Mouse (Mus musculus): ENCODE data around the gene Dcun1d5.
"Not testable (repeated sequence)": the region's sequence is repeated elsewhere in the genome, so short reads cannot be mapped to it uniquely, and the experiment has no call there.

Gene Dcun1d5

DNA sequence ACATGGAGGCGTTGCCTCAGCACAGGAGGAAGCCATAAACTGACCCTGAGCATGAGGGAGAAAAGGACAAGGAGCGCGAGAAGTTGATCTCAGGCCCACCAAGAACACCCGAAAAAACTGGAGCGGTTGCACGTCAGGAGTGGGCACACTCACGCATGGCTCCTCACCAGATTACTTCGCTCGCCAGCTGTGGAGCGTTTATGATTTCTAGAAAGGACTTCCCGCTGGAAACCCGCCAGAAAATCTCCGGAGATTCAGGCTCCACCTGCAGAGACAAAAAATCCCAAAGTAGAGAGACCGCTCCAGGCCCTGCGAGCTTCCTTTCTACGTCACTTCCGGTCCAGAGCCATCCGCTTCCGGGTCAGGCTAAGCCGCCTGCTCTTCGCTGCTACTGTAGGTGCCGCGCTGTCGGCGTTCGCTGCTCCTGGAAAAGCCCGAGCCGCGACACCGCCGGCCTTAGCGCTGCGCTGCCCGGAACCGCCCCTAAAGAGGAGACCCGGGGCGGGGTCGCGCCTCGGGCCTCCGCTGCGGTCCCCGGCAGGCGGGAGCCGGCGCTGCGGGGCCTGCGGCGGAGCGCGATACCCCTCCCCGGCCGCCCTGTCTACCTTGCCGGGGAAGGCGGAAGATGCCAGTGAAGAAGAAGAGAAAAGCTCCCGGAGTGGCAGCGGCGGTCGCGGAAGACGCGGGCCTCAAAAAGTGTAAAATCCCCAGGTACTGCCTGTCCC, at the start of gene Dcun1d5, which contains the start of gene Dync2h1:
Gene Dcun1d5, plus strand, starts transcription at position 349 of the 725 bp plus-strand sequence.
Gene Dync2h1, minus strand, starts transcription at position 275 of the 725 bp plus-strand sequence.
- DNase-seq (ENCODE audit: low spot score in 2 of 2), result peak; percentile 93 to 95

DNA sequence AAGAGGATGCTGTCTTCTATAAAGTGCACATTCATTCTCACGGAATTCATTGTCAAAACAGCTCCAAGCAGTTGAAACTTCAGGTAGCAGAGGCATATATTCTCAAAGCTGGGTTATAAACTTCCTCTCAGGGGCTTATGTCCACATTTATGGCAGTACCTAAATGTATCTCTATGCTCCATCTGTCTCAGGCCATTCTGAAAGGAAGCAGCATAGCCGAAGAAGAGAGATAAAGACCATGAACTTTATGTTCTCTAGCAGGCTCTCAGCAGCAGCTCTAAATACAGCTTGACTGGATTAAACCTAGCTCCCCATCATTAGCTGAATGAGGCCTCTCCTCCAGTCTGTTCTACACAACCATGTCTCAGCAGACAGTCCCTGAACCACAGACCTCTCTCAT, 29.9 kb upstream of the Dcun1d5 start:
- no peak for DNase-seq (ENCODE audit: low spot score in 2 of 2)

DNA sequence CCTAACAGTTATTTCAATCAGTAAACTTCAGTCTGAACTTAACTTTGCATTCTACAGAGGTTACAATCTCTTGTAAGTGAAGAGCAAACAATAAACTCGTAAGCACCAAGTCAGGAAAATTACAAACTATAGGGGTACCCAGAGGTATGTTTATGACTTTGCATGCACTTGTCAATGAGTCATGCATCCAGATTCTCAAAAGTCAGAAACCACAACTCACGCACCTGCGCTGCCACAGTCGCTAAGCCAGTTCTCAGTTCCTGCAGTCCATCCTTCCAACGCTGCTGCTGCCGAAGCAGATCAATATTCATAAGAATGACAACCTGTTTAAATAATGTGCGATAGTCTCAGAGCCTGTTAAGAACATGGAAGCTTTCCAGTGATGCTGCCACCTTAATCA, 25.7 kb upstream of the Dcun1d5 start:
- DNase-seq (ENCODE audit: low spot score in 2 of 2), result no peak

DNA sequence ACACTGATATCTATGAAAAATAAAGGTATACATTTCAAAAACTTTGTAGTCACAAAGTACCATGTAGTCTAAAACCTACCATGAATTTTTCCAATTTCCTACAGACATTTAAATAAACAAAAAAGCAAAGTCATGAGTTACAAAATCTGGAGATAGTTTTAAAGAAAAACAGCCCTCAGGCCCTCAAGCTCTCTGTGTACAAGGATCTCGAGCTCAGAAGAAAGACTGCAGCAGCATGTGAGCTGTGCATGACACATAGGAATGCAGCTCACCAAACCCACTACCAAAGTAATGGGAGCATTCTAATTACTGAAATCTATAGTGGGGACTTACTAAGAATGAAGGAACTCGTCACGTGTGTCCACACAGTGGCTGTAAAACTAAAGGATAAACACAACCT, 24.6 kb upstream of the Dcun1d5 start:
- DNase-seq (ENCODE audit: low spot score in 2 of 2), result no peak

DNA sequence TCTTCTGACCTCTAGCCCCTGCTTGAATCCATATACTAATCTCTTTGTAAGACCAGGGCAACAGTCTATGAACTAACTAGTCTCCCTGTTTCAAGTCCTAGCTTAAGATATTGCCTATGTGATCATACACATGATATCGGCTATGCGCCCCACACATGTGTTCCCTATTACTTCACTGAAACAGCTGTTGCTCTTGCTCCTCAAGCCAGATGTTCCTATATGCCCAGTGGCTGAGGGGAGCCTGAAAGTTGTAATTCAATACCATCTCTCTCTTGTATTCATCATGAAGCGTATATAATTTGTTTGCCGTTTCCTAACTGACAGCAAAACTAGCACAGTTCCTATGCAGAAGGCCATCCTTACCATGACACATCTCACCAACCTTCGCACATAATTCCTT, 23.6 kb upstream of the Dcun1d5 start:
- DNase-seq (ENCODE audit: low spot score in 2 of 2), result no peak

DNA sequence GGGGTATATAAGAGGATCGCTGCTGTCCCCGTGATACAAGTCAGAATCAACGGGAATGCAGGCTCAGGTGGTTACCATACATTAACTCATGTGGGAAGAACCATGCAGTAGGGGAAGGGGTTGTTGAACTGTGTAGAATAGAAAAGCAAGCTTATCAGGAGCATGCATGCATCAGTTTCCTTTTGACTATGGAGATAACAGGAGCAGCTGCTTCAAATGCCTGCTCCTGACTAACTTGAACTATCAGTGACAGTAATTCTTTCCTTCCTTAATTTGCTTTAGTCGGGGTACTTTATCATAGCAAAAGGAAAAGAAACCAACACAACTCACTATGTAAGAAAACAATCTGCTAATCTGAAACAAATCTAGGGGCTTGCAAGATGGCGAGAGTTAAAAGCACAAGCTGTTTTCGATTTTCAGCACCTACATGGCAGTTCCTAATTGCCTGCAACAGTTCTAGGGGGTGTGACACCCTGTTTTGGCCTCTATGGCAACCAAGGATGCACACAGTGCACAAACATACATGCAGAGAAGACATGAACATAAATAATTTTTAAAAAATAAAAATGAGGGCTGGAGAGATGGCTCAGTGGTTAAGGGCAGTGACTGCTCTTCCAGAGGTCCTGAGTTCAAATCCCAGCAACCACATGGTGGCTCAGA, 16.9 kb upstream of the Dcun1d5 start:
- DNase-seq (ENCODE audit: low spot score in 2 of 2), result no peak

DNA sequence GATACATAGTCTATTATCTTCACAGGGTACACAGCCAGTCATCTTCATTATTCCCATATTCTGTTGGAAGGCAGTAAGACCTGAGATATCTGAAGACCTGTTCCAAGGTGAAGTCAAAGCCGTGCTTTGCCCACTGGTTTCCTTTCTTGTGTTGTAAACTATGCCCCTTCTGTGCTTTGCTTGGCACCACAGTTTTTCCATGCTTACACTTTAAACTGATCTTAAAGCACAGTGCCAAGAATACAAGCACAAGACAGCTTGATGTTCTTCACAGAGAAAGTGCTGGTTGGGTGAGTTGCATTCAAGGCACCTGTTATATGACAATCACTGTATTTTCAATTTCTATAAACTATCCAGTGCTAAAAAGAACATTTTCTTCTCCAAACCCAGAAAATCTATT, 10.6 kb upstream of the Dcun1d5 start:
- DNase-seq (ENCODE audit: low spot score in 2 of 2), result no peak

DNA sequence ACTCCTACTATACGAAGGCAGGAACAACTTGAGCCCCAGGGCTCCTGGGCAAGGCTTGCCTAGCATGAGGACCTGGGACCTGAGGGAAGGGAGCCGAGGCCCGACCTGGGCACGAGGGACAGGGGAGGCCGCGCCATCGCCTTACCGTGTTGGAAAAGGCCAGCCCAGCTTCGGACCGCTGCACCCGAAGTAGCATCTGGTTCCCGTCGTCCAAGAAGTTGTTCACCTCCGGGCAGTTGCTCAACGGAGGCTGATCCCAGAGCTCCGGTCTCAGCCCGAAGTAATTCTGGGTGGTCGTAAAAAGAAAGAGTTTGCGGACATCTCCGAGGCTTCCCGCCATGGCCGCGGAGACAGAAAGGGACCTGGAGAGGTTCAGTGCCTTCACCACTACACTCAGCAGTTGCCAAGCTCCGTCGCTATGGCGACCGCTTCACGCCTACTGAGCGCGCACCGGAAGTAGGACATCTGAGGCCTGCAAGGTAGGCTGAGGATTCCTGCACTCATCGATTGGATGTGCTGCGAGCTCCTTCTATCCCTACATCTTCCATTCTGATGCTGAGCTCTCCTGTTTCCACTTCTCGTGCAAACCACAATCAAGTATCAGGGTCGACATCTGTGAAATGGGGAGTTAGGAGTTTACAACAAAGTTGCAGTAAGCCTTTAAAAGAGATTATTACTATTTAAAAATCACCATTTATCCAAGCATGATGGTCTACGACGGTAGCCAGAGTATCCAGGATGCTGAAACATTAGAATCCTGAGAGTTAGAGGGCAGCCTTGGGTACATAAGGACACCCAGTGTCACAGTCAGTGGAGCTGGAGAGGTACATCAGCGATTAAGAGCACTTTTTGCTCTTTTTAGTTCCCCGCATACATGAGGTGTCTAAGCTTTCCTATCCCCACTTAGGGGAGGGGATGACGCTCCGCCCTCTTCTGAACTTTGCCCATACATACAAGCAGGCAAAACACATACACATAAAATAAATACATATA, 7.4 kb upstream of the Dcun1d5 start:
- DNase-seq (ENCODE audit: low spot score in 2 of 2), result peak; percentile 91 to 96

DNA sequence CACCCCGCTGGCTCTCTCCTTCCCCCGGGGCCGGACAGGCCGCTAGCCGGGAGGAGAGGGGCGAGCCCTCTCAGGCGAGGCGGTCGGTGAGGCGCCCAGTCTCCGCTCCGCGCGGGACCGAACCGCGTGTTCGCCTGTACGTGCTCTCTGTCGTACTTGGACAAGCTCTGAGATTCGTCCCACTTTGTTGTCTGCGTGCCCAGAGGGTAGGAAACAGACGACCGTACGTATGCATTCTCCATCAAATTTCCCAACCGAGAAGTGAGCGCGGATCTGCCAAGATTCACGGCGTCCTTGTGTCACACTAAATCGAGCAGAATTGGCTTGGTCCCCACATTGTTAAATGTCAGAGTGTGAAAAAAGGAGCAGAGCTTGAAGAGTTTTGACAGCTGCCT, 574 bp downstream of the Dcun1d5 start:
- peak in 1 of 2 experiments; percentile 34 for DNase-seq (ENCODE audit: low spot score in 2 of 2)

DNA sequence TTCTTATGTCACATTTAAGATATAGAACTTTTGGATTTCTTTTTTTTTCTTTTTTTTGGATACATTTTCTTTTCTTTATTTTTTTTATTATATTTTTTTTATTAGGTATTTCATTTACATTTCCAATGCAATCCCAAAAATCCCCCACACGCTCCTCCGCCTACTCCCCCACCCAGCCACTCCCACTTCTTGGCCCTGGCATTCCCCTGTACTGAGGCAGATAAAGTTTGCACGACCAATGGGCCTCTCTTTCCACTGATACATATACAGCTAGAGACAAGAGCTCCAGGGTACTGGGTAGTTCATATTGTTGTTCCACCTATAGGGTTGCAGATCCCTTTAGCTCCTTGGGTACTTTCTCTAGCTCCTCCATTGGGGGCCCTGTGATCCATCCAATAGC, 6.4 kb downstream of the Dcun1d5 start:
- DNase-seq (ENCODE audit: low spot score in 2 of 2), result not testable (repeated sequence)

DNA sequence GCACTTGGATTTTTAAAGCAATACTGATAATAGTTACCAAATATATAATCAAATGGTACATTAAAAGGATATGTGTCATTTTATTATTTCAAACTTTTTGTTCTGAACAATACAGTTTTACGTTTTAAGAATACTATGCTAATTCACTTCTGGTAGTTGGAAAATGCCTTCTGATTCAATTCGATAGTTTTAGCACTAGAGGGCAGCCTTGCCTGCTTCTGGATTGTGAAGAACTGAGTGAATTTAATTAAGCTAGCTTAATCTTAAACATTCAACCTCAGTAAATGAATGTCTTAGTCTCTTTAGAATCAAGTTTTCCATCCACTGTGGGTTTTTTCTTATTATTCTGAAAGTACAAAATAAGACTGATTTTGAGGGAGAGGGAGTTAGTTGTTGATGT, 31.9 kb downstream of the Dcun1d5 start:
- peak in 1 of 2 experiments; percentile 14 for DNase-seq (ENCODE audit: low spot score in 2 of 2)

DNA sequence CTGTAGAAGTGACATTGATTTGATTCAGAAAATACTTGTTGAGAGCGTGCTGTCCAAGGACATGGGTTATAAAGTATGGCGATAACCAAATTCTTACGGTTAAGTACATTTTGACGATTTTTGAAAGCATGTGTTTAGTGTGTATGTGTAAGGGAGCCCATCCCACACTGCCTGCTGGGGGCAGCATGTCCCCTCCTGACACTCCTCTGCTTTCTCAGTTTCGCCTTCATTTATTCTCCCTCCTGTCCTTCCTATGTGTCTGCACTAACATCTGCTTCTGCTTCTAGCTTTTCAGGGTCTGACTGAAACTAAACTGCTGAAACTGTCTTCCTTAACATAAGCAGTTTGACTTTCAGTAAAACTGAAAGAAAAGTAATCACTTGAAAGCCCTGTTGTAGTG, 36.7 kb downstream of the Dcun1d5 start:
- no peak for DNase-seq (ENCODE audit: low spot score in 2 of 2)

DNA sequence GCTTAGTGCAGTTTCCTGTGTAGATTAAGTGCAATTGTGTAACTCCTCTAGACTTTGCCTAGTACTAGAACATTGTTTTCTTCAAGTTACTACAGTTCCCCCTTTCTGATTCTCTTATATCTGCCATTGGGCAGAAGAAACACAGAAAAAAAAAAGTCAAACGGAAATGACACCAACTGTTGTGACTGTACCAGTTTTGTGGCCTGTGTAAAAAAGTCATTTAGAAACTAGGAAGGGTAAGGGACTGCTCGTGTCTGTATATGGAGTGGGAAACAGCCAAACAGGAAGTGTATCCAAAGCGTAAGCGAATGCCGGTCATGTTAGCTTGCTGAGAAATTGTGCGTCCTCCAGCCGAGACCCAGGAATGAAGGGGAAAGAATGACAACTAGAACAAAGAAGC, 37.1 kb downstream of the Dcun1d5 start:
- no peak for DNase-seq (ENCODE audit: low spot score in 2 of 2)

DNA sequence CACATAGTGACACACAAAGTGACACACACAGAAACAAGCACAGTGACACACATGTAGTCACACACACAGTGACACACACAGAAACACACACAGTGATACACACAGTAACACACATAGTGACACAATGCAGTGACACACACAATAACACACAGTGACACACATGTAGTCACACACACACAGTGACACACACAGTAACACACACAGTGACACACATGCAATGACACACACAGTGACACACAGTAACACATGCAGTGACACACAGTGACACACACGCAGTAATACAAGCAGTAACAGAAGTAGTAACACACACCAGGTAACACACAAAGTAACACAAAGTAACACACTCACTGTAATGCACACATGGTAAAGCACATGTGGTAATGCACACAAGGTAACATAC, 54.3 kb downstream of the Dcun1d5 start:
- DNase-seq (ENCODE audit: low spot score in 2 of 2), result no peak

DNA sequence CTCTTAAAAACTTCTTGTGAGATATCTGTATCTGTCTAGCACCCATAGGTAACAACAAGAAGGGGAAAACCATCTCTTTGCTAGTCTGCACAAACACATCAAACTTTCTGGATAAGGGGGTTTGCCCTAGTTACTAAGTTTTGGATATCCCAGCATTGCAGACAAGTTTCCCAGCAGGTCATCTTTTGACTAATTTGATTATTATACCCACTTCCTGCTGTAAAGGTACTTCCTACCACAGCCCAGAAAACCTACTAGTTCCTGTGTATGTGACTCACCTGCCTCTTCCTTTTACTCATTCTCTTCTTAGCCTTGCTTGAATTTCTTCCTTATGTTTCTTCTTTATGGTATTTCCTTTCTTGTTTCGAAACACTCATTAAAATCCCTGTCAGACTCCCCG, 55.6 kb downstream of the Dcun1d5 start:
- DNase-seq (ENCODE audit: low spot score in 2 of 2), result no peak

DNA sequence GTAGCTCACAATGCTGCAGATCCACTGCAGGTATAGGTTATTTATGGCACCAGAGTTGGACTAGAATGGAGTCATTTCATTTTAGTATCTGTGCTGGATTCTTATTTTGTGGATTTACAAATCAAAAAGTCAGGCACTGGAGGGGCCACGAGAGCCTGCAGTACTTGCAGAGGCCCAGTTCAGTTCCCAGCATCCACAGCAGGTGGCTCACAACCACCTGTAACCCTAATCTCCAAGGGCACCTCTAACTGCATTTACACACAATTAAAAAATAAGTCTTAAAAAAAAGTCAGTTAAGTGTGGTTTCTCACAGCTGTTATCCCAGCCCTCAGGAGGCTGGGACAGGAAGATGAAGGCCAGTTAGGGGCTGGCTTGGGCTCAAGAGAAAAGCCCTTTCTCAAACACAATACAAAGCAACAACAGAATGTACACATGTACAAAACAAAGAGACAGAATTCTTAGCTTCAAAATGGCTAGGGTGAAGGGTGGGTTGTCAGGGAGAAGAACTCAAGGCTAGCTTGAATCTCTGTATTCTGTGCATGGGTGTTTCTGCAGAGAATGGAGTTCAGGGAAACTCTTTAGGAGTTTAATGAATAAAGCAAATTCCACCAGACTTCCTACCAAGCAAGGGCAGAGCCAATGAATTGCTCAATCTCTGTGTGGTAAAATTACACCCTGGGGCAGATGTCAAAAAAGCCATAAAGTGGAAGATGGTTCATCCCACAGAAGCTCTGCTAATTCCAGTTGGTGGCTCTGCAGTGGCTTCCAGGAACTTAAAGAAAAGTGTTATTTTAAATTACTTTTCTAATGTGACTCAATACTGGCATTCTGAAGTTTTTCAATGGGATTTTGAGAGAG, 68.7 kb downstream of the Dcun1d5 start:
- DNase-seq (ENCODE audit: low spot score in 2 of 2), result no peak

Data from frontal cortex, postnatal 36 days (tissue).